Mouse (Mus musculus) hindbrain, embryonic 15.5 days (tissue): ENCODE measurements around the gene Xpnpep1. TPM values are rescaled to one million over a fixed set of nuclear protein-coding genes. Genes with fewer than 3 reads are reported as not detected.

ENCODE experiments used
- ATAC-seq: fragments of 200-750 bp; cut with Nextera tagmentation; 2 replicates; pipeline ENCODE4 v1.8.0; 2017; ENCODE audit warnings: low read depth, moderate number of reproducible peaks, moderate TSS enrichment; ENCODE audit not compliant: low FRiP score
- H3K27ac ChIP-seq: fragments of 300-500 bp; sonication (generic); replicated peaks from 2 replicates; pipeline ENCODE4 v1.5.1; 2015; ENCODE audit warnings: mild to moderate bottlenecking, inconsistent platforms
- H3K27me3 ChIP-seq: fragments of 300-500 bp; sonication (generic); 2 replicates; pipeline ENCODE4 v1.6.1; 2015; ENCODE audit warnings: control low read depth, inconsistent platforms
- H3K36me3 ChIP-seq: fragments of 300-500 bp; sonication (generic); 2 replicates; pipeline ENCODE4 v1.6.1; 2015; ENCODE audit warnings: control low read depth, inconsistent platforms
- H3K4me1 ChIP-seq: fragments of 300-500 bp; sonication (generic); replicated peaks from 2 replicates; pipeline ENCODE4 v1.6.1; 2015; ENCODE audit warnings: control low read depth, inconsistent platforms
- H3K4me2 ChIP-seq: fragments of 300-500 bp; sonication (generic); 2 replicates; pipeline ENCODE4 v1.6.1; 2015; ENCODE audit warnings: moderate library complexity, mild to moderate bottlenecking, inconsistent platforms
- H3K4me3 ChIP-seq: fragments of 300-500 bp; sonication (generic); 2 replicates; pipeline ENCODE4 v1.5.1; 2015; ENCODE audit warnings: mild to moderate bottlenecking, inconsistent platforms
- H3K9ac ChIP-seq: fragments of 300-500 bp; sonication (generic); 2 replicates; pipeline ENCODE4 v1.6.1; 2015; ENCODE audit warnings: inconsistent platforms
- H3K9me3 ChIP-seq: fragments of 300-500 bp; sonication (generic); 2 replicates; pipeline ENCODE4 v1.6.1; 2016; ENCODE audit warnings: control low read depth, inconsistent platforms
- WGBS: fragments of 180-500 bp; shearing (Covaris S2); methylation state at CpG from one replicate; pipeline ENCODE4 v1.1.7; 2015; 5-methylcytosine and 5-hydroxymethylcytosine counted together
- polyA plus RNA-seq: library from polyadenylated mRNA; unstranded; fragments of >200 nt; fragmentation: Nextera tagmentation; extraction: Ambion mirVana; gene quantifications from 2 replicates; pipeline ENCODE4 v1.2.1, GENCODE M21; 2015

Gene Xpnpep1
- polyA plus RNA-seq, 1 experiment from 2014 or later, result 121 TPM

- Histone ChIP-seq H3K9ac (no peak overlapping the region), H3K27me3 (no peaks in the 10 kb centered on the region), H3K27ac (no peak overlapping the region), H3K4me1 (0 out of 2 replicates have a peak, but pooled peaks cover 8% of the 10 kb centered on the region), H3K4me2 (no peak overlapping the region), H3K4me3 (no peak overlapping the region), H3K36me3 (peaks cover 17% of the 10 kb centered on the region), H3K9me3 (no peaks in the 10 kb centered on the region)
- 89% methylated on average over 8 of the region's 8 CpGs for WGBS
- no peak for ATAC-seq
These were observed 17.9 kb downstream of the Xpnpep1 start for GRCm38 (mm10) chr19:53022037-53022614.

GRCm38 (mm10) chr19:53021537-53021936, 18.5 kb downstream of the Xpnpep1 start:
- H3K4me3 ChIP-seq, result no peak overlapping the region
- peaks cover 17% of the 10 kb centered on the region for H3K36me3 ChIP-seq
- WGBS, result 79% methylated on average over 10 of the region's 10 CpGs
- H3K27me3 ChIP-seq, result no peaks in the 10 kb centered on the region
- ATAC-seq, result no peak
- H3K9ac ChIP-seq, result no peak overlapping the region
- H3K4me2 ChIP-seq, result no peak overlapping the region
- H3K9me3 ChIP-seq, result no peaks in the 10 kb centered on the region
- H3K4me1 ChIP-seq, result 0 out of 2 replicates have a peak, but pooled peaks cover 8% of the 10 kb centered on the region
- H3K27ac ChIP-seq, result no peak overlapping the region

GRCm38 (mm10) chr19:53019716-53020463, 20.1 kb downstream of the Xpnpep1 start:
- Histone ChIP-seq H3K9ac (no peak overlapping the region), H3K27ac (no peak overlapping the region), H3K27me3 (no peaks in the 10 kb centered on the region), H3K36me3 (peaks cover 14% of the 10 kb centered on the region), H3K4me2 (no peak overlapping the region), H3K4me1 (0 out of 2 replicates have a peak, but pooled peaks cover 8% of the 10 kb centered on the region), H3K9me3 (no peaks in the 10 kb centered on the region), H3K4me3 (no peak overlapping the region)
- ATAC-seq, result peak; percentile 12; the same call in 1 of the 2 replicates
- 70% methylated on average over 13 of the region's 13 CpGs for WGBS

- H3K4me3 ChIP-seq, result no peak overlapping the region
- H3K27ac ChIP-seq, result no peak overlapping the region
- 0 out of 2 replicates have a peak, but pooled peaks cover 6% of the 10 kb centered on the region for H3K36me3 ChIP-seq
- 0 out of 2 replicates have a peak, but pooled peaks cover 8% of the 10 kb centered on the region for H3K4me1 ChIP-seq
- H3K9me3 ChIP-seq, result no peaks in the 10 kb centered on the region
- H3K9ac ChIP-seq, result no peak overlapping the region
- H3K4me2 ChIP-seq, result no peak overlapping the region
- no peak for ATAC-seq
- 88% methylated on average over 9 of the region's 9 CpGs for WGBS
- H3K27me3 ChIP-seq, result no peaks in the 10 kb centered on the region
These were observed 22.1 kb downstream of the Xpnpep1 start for GRCm38 (mm10) chr19:53017954-53018353.

GRCm38 (mm10) chr19:53017248-53017647, 22.8 kb downstream of the Xpnpep1 start:
- Histone ChIP-seq H3K4me2 (no peak overlapping the region), H3K4me3 (no peak overlapping the region), H3K9ac (no peak overlapping the region), H3K4me1 (0 out of 2 replicates have a peak, but pooled peaks cover 8% of the 10 kb centered on the region), H3K27ac (no peak overlapping the region), H3K9me3 (no peaks in the 10 kb centered on the region), H3K36me3 (0 out of 2 replicates have a peak, but pooled peaks cover 1% of the 10 kb centered on the region), H3K27me3 (no peaks in the 10 kb centered on the region)
- 80% methylated on average over 11 of the region's 11 CpGs for whole genome bisulfite sequencing
- no peak for ATAC-seq

- H3K9me3 ChIP-seq, result no peaks in the 10 kb centered on the region
- peak overlapping the region; percentile 8; the same call in 1 of the 2 replicates for H3K4me3 ChIP-seq
- peaks cover 5% of the 10 kb centered on the region; the same call in 1 of the 2 replicates for H3K36me3 ChIP-seq
- ATAC-seq, result peak; percentile 63
- 0 out of 2 replicates have a peak, but pooled peaks cover 7% of the 10 kb centered on the region for H3K4me1 ChIP-seq
- WGBS, result 50% methylated on average over 21 of the region's 21 CpGs
- H3K9ac ChIP-seq, result 0 out of 2 replicates have a peak overlapping the region, but pooled peaks have one; percentile 3
- peak overlapping the region; percentile 34 for H3K4me2 ChIP-seq
- peak overlapping the region; percentile 51; the same call in 1 of the 2 replicates for H3K27ac ChIP-seq
- H3K27me3 ChIP-seq, result no peaks in the 10 kb centered on the region
These were observed 24.9 kb downstream of the Xpnpep1 start for GRCm38 (mm10) chr19:53014910-53015710.

GRCm38 (mm10) chr19:53013744-53014143, 26.3 kb downstream of the Xpnpep1 start:
- H3K4me1 ChIP-seq, result 0 out of 2 replicates have a peak, but pooled peaks cover 3% of the 10 kb centered on the region
- no peak overlapping the region for H3K27ac ChIP-seq
- H3K9me3 ChIP-seq, result no peaks in the 10 kb centered on the region
- ATAC-seq, result no peak
- H3K27me3 ChIP-seq, result no peaks in the 10 kb centered on the region
- H3K36me3 ChIP-seq, result peaks cover 9% of the 10 kb centered on the region; the same call in 1 of the 2 replicates
- no peak overlapping the region for H3K9ac ChIP-seq
- WGBS, result 92% methylated on average over 3 of the region's 3 CpGs
- H3K4me2 ChIP-seq, result no peak overlapping the region
- no peak overlapping the region for H3K4me3 ChIP-seq

GRCm38 (mm10) chr19:53013341-53013740, 26.7 kb downstream of the Xpnpep1 start:
- H3K4me1 ChIP-seq, result peaks cover 4% of the 10 kb centered on the region; the same call in 1 of the 2 replicates
- no peak overlapping the region for H3K9ac ChIP-seq
- no peaks in the 10 kb centered on the region for H3K9me3 ChIP-seq
- ATAC-seq, result no peak
- no peak overlapping the region for H3K27ac ChIP-seq
- no peaks in the 10 kb centered on the region for H3K27me3 ChIP-seq
- 93% methylated on average over 7 of the region's 7 CpGs for WGBS
- peaks cover 9% of the 10 kb centered on the region; the same call in 1 of the 2 replicates for H3K36me3 ChIP-seq
- no peak overlapping the region for H3K4me2 ChIP-seq
- no peak overlapping the region for H3K4me3 ChIP-seq

GRCm38 (mm10) chr19:53010941-53011340, 29.1 kb downstream of the Xpnpep1 start:
- H3K4me2 ChIP-seq, result no peak overlapping the region
- WGBS, result 75% methylated on average over 5 of the region's 5 CpGs

GRCm38 (mm10) chr19:53008921-53009320, 31.1 kb downstream of the Xpnpep1 start:
- Histone ChIP-seq H3K4me2 (no peak overlapping the region), H3K36me3 (peaks cover 41% of the 10 kb centered on the region), H3K4me3 (no peak overlapping the region), H3K9me3 (no peaks in the 10 kb centered on the region), H3K27me3 (no peaks in the 10 kb centered on the region), H3K9ac (no peak overlapping the region), H3K27ac (no peak overlapping the region), H3K4me1 (peaks cover 5% of the 10 kb centered on the region; the same call in 1 of the 2 replicates)
- WGBS, result 88% methylated on average over 5 of the region's 5 CpGs
- no peak for ATAC-seq

More at GRCm38 (mm10) chr19:53010941-53011340, 29.1 kb downstream of the Xpnpep1 start:
- no peak for ATAC-seq
- H3K27me3 ChIP-seq, result no peaks in the 10 kb centered on the region
- no peak overlapping the region for H3K9ac ChIP-seq
- H3K36me3 ChIP-seq, result peaks cover 24% of the 10 kb centered on the region
- no peak overlapping the region for H3K4me3 ChIP-seq
- no peak overlapping the region for H3K27ac ChIP-seq
- peaks cover 5% of the 10 kb centered on the region; the same call in 1 of the 2 replicates for H3K4me1 ChIP-seq
- H3K9me3 ChIP-seq, result no peaks in the 10 kb centered on the region

- peaks cover 5% of the 10 kb centered on the region; the same call in 1 of the 2 replicates for H3K4me1 ChIP-seq
- H3K4me2 ChIP-seq, result no peak overlapping the region
- no peak overlapping the region for H3K4me3 ChIP-seq
- H3K9me3 ChIP-seq, result no peaks in the 10 kb centered on the region
- H3K27ac ChIP-seq, result no peak overlapping the region
- H3K36me3 ChIP-seq, result peaks cover 43% of the 10 kb centered on the region
- ATAC-seq, result peak; percentile 55
- 61% methylated on average over 6 of the region's 6 CpGs for WGBS
- no peak overlapping the region for H3K9ac ChIP-seq
- H3K27me3 ChIP-seq, result no peaks in the 10 kb centered on the region
These were observed 31.9 kb downstream of the Xpnpep1 start for GRCm38 (mm10) chr19:53008020-53008705.
